Mouse (Mus musculus) monocyte, adult 2 months (primary cell): ENCODE results near the gene 4931409K22Rik.

Source experiments
- DNase-seq, 2 experiments: peaks; one replicate each; pipeline ENCODE4 v3.0.0; 2022; ENCODE audit warnings: low spot score in 2 of 2, low read depth in 1 of 2

Gene 4931409K22Rik

GRCm38 (mm10) chr5:24541144-24541569 is 15.5 kb downstream of the 4931409K22Rik start:
- no peak for DNase-seq

GRCm38 (mm10) chr5:24540387-24541143 is 16.0 kb downstream of the 4931409K22Rik start, which contains the start of gene Asb10:
Gene Asb10 (minus strand): TSS chr5:24540978.
- no peak for DNase-seq

- DNase-seq = no peak
Observed at GRCm38 (mm10) chr5:24539571-24540296, 16.9 kb downstream of the 4931409K22Rik start.

- no peak for DNase-seq
Observed at GRCm38 (mm10) chr5:24537618-24538017, 19.0 kb downstream of the 4931409K22Rik start.

- DNase-seq = no peak
Observed at GRCm38 (mm10) chr5:24536511-24536910, 20.1 kb downstream of the 4931409K22Rik start.

- DNase-seq = no peak
Observed at GRCm38 (mm10) chr5:24535731-24536130, 20.9 kb downstream of the 4931409K22Rik start.

- no peak for DNase-seq
Observed at GRCm38 (mm10) chr5:24534292-24534691, 22.3 kb downstream of the 4931409K22Rik start.

- DNase-seq = no peak
Observed at GRCm38 (mm10) chr5:24533391-24533790, 23.2 kb downstream of the 4931409K22Rik start.

- DNase-seq = peak; percentile 71 to 88
Observed at GRCm38 (mm10) chr5:24530042-24530689, 26.4 kb downstream of the 4931409K22Rik start.

- DNase-seq = no peak
Observed at GRCm38 (mm10) chr5:24527780-24528179, 28.8 kb downstream of the 4931409K22Rik start.

- no peak for DNase-seq
Observed at GRCm38 (mm10) chr5:24526889-24527230, 29.7 kb downstream of the 4931409K22Rik start, which contains the start of gene Gbx1. Gene Gbx1 (minus strand): TSS chr5:24527202.

- no peak for DNase-seq
Observed at GRCm38 (mm10) chr5:24526190-24526888, 30.3 kb downstream of the 4931409K22Rik start.

- no peak for DNase-seq
Observed at GRCm38 (mm10) chr5:24525360-24526189, 31.0 kb downstream of the 4931409K22Rik start.

GRCm38 (mm10) chr5:24524522-24524921 is 32.1 kb downstream of the 4931409K22Rik start:
- no peak for DNase-seq

- no peak for DNase-seq
Observed at GRCm38 (mm10) chr5:24523806-24524205, 32.8 kb downstream of the 4931409K22Rik start.

- DNase-seq = no peak
Observed at GRCm38 (mm10) chr5:24521366-24521765, 35.2 kb downstream of the 4931409K22Rik start.

- DNase-seq = no peak
Observed at GRCm38 (mm10) chr5:24512271-24512670, 44.3 kb downstream of the 4931409K22Rik start.

GRCm38 (mm10) chr5:24510635-24511034 is 46.0 kb downstream of the 4931409K22Rik start:
- DNase-seq = no peak

GRCm38 (mm10) chr5:24508406-24508805 is 48.2 kb downstream of the 4931409K22Rik start:
- no peak for DNase-seq

GRCm38 (mm10) chr5:24505513-24505912 is 51.1 kb downstream of the 4931409K22Rik start:
- no peak for DNase-seq
